Mouse (Mus musculus) liver, embryonic 13.5 days (tissue): ENCODE results near the gene Pla2g12b. TPM values are rescaled to one million over a fixed set of nuclear protein-coding genes. Genes with fewer than 3 reads are reported as not detected.

Experiments
- ATAC-seq: fragments of 200-750 bp; cut with Nextera tagmentation; 2 replicates; pipeline ENCODE4 v1.8.0; 2017; ENCODE audit warnings: low read depth, mild to moderate bottlenecking, moderate number of reproducible peaks, moderate library complexity
- DNase-seq: peaks from one replicate; pipeline ENCODE4 v3.0.0; 2022
- H3K27ac ChIP-seq: fragments of 300-500 bp; sonication (generic); 2 replicates; pipeline ENCODE4 v1.5.1; 2015; ENCODE audit warnings: moderate library complexity, mild to moderate bottlenecking, inconsistent platforms
- H3K27me3 ChIP-seq: fragments of 300-500 bp; sonication (generic); 2 replicates; pipeline ENCODE4 v1.6.1; 2015; ENCODE audit warnings: mild to moderate bottlenecking, inconsistent platforms
- H3K36me3 ChIP-seq: fragments of 300-500 bp; sonication (generic); 2 replicates; pipeline ENCODE4 v1.6.1; 2015; ENCODE audit warnings: mild to moderate bottlenecking, inconsistent platforms
- H3K4me1 ChIP-seq: fragments of 300-500 bp; sonication (generic); replicated peaks from 2 replicates; pipeline ENCODE4 v1.6.1; 2015; ENCODE audit warnings: inconsistent platforms
- H3K4me2 ChIP-seq: fragments of 300-500 bp; sonication (generic); 2 replicates; pipeline ENCODE4 v1.6.1; 2015; ENCODE audit warnings: inconsistent platforms, mild to moderate bottlenecking, moderate library complexity
- H3K4me3 ChIP-seq: fragments of 300-500 bp; sonication (generic); replicated peaks from 2 replicates; pipeline ENCODE4 v1.5.1; 2015; ENCODE audit warnings: mild to moderate bottlenecking, inconsistent platforms
- H3K9ac ChIP-seq: fragments of 300-500 bp; sonication (generic); 2 replicates; pipeline ENCODE4 v1.6.1; 2015; ENCODE audit warnings: mild to moderate bottlenecking, inconsistent platforms
- H3K9me3 ChIP-seq: fragments of 300-500 bp; sonication (generic); replicated peaks from 2 replicates; pipeline ENCODE4 v1.6.1; 2016; ENCODE audit warnings: inconsistent platforms
- WGBS: fragments of 180-500 bp; shearing (Covaris S2); methylation state at CpG from one replicate; pipeline ENCODE4 v1.1.7; 2015; ENCODE audit not compliant: insufficient replicate concordance; 5-methylcytosine and 5-hydroxymethylcytosine counted together
- polyA plus RNA-seq: library from polyadenylated mRNA; unstranded; fragments of >200 nt; fragmentation: Nextera tagmentation; extraction: Ambion mirVana; gene quantifications from 2 replicates; pipeline ENCODE4 v1.2.1, GENCODE M21; 2015

Gene Pla2g12b
- polyA plus RNA-seq, 1 experiment from 2014 or later: 45.4 TPM

- 50% methylated on average over 11 of the region's 11 CpGs for WGBS
- no peaks in the 10 kb centered on the region for H3K27me3 ChIP-seq
- DNase-seq (no peak), ATAC-seq (0 out of 2 replicates have a peak, but pooled peaks have one; percentile 20)
- no peak within 1 kb of the TSS for H3K27ac ChIP-seq
- H3K9me3 ChIP-seq: no peaks in the 10 kb centered on the region
- no peak within 1 kb of the TSS for H3K4me2 ChIP-seq
- H3K36me3 ChIP-seq: no peaks in the 10 kb centered on the region
- H3K4me1 ChIP-seq: peaks cover 23% of the 10 kb centered on the region
- H3K9ac ChIP-seq: no peak within 1 kb of the TSS
- H3K4me3 ChIP-seq: peak within 1 kb of the TSS; percentile 19; the same call in 1 of the 2 replicates
Observed at GRCm38 (mm10) chr10:59441735-59442134, 38.3 kb downstream of the Pla2g12b start, which contains the start of gene Oit3. Gene Oit3, minus strand, starts transcription at chr10:59441778.

- H3K27me3 ChIP-seq: no peaks in the 10 kb centered on the region
Observed at GRCm38 (mm10) chr10:59443212-59443611, 39.8 kb downstream of the Pla2g12b start.

GRCm38 (mm10) chr10:59444106-59444505 is 40.6 kb downstream of the Pla2g12b start:
- no peak overlapping the region for H3K4me3 ChIP-seq
- no peaks in the 10 kb centered on the region for H3K9me3 ChIP-seq
- no peak overlapping the region for H3K4me2 ChIP-seq
- no peak for ATAC-seq
- H3K27me3 ChIP-seq: no peaks in the 10 kb centered on the region
- no peaks in the 10 kb centered on the region for H3K36me3 ChIP-seq
- no peak for DNase-seq
- peaks cover 23% of the 10 kb centered on the region for H3K4me1 ChIP-seq
- WGBS: 26% methylated on average over 3 of the region's 3 CpGs
- no peak overlapping the region for H3K27ac ChIP-seq
- no peak overlapping the region for H3K9ac ChIP-seq

More at GRCm38 (mm10) chr10:59443212-59443611, 39.8 kb downstream of the Pla2g12b start:
- ATAC-seq (peak; percentile 26; the same call in 1 of the 2 replicates), DNase-seq (no peak)
- Histone ChIP-seq H3K4me3 (no peak overlapping the region), H3K4me2 (no peak overlapping the region), H3K9ac (no peak overlapping the region), H3K4me1 (peaks cover 23% of the 10 kb centered on the region), H3K36me3 (no peaks in the 10 kb centered on the region), H3K27ac (no peak overlapping the region), H3K9me3 (no peaks in the 10 kb centered on the region)
- WGBS: 9% methylated on average over 7 of the region's 7 CpGs

GRCm38 (mm10) chr10:59444635-59445034 is 41.2 kb downstream of the Pla2g12b start:
- no peak overlapping the region for H3K4me2 ChIP-seq
- ATAC-seq (no peak), DNase-seq (no peak)
- H3K4me1 ChIP-seq: peaks cover 23% of the 10 kb centered on the region
- whole genome bisulfite sequencing: 34% methylated on average over 8 of the region's 8 CpGs
- H3K27me3 ChIP-seq: no peaks in the 10 kb centered on the region
- H3K4me3 ChIP-seq: no peak overlapping the region
- no peak overlapping the region for H3K27ac ChIP-seq
- no peaks in the 10 kb centered on the region for H3K36me3 ChIP-seq
- H3K9ac ChIP-seq: no peak overlapping the region
- H3K9me3 ChIP-seq: no peaks in the 10 kb centered on the region

- Histone ChIP-seq H3K4me1 (peaks cover 24% of the 10 kb centered on the region), H3K27ac (no peak overlapping the region)
- DNase-seq: no peak
Observed at GRCm38 (mm10) chr10:59446911-59447437, 43.5 kb downstream of the Pla2g12b start.

GRCm38 (mm10) chr10:59447546-59447945 is 44.1 kb downstream of the Pla2g12b start:
- no peak overlapping the region for H3K9ac ChIP-seq
- H3K36me3 ChIP-seq: no peaks in the 10 kb centered on the region
- H3K4me2 ChIP-seq: no peak overlapping the region
- H3K27me3 ChIP-seq: no peaks in the 10 kb centered on the region
- no peak overlapping the region for H3K27ac ChIP-seq
- 45% methylated on average over 9 of the region's 9 CpGs for WGBS
- DNase-seq (no peak), ATAC-seq (no peak)
- H3K9me3 ChIP-seq: no peaks in the 10 kb centered on the region
- H3K4me3 ChIP-seq: no peak overlapping the region
- peaks cover 25% of the 10 kb centered on the region for H3K4me1 ChIP-seq

More at GRCm38 (mm10) chr10:59446911-59447437, 43.5 kb downstream of the Pla2g12b start:
- H3K4me3 ChIP-seq: no peak overlapping the region
- H3K36me3 ChIP-seq: no peaks in the 10 kb centered on the region
- H3K4me2 ChIP-seq: no peak overlapping the region
- no peaks in the 10 kb centered on the region for H3K9me3 ChIP-seq
- no peaks in the 10 kb centered on the region for H3K27me3 ChIP-seq
- ATAC-seq: no peak
- 61% methylated on average over 10 of the region's 10 CpGs for WGBS
- no peak overlapping the region for H3K9ac ChIP-seq

GRCm38 (mm10) chr10:59451839-59452238 is 48.4 kb downstream of the Pla2g12b start:
- no peaks in the 10 kb centered on the region for H3K27me3 ChIP-seq
- 0 out of 2 replicates have a peak, but pooled peaks have one; percentile 31 for ATAC-seq
- no peak overlapping the region for H3K4me2 ChIP-seq
- H3K4me1 ChIP-seq: 0 out of 2 replicates have a peak, but pooled peaks cover 2% of the 10 kb centered on the region
- H3K4me3 ChIP-seq: no peak overlapping the region
- no peak for DNase-seq
- no peak overlapping the region for H3K9ac ChIP-seq
- no peaks in the 10 kb centered on the region for H3K36me3 ChIP-seq
- H3K27ac ChIP-seq: no peak overlapping the region
- no peaks in the 10 kb centered on the region for H3K9me3 ChIP-seq
- 61% methylated on average over 5 of the region's 5 CpGs for WGBS

- H3K36me3 ChIP-seq: no peaks in the 10 kb centered on the region
- H3K4me3 ChIP-seq: no peak overlapping the region
- 84% methylated on average over 15 of the region's 15 CpGs for WGBS
- H3K4me1 ChIP-seq: 0 out of 2 replicates have a peak, but pooled peaks cover 2% of the 10 kb centered on the region
- H3K9ac ChIP-seq: no peak overlapping the region
- DNase-seq: no peak
- no peak overlapping the region for H3K27ac ChIP-seq
- no peaks in the 10 kb centered on the region for H3K27me3 ChIP-seq
- H3K9me3 ChIP-seq: no peaks in the 10 kb centered on the region
- no peak for ATAC-seq
- no peak overlapping the region for H3K4me2 ChIP-seq
Observed at GRCm38 (mm10) chr10:59454631-59455030, 51.2 kb downstream of the Pla2g12b start.

- Histone ChIP-seq H3K9ac (no peak overlapping the region), H3K36me3 (no peaks in the 10 kb centered on the region), H3K4me2 (no peak overlapping the region), H3K9me3 (no peaks in the 10 kb centered on the region), H3K4me3 (no peak overlapping the region), H3K27me3 (no peaks in the 10 kb centered on the region), H3K27ac (no peak overlapping the region), H3K4me1 (no peaks in the 10 kb centered on the region)
- ATAC-seq (no peak), DNase-seq (no peak)
- 79% methylated on average over 12 of the region's 12 CpGs for WGBS
Observed at GRCm38 (mm10) chr10:59459767-59460166, 56.3 kb downstream of the Pla2g12b start.

- WGBS: 79% methylated on average over 6 of the region's 6 CpGs
- H3K27me3 ChIP-seq: no peaks in the 10 kb centered on the region
Observed at GRCm38 (mm10) chr10:59462307-59462706, 58.8 kb downstream of the Pla2g12b start.

GRCm38 (mm10) chr10:59465546-59465945 is 62.1 kb downstream of the Pla2g12b start:
- H3K9me3 ChIP-seq: no peaks in the 10 kb centered on the region
- 78% methylated on average over 3 of the region's 3 CpGs for WGBS
- H3K9ac ChIP-seq: no peak overlapping the region
- H3K4me1 ChIP-seq: no peaks in the 10 kb centered on the region
- H3K27ac ChIP-seq: no peak overlapping the region
- H3K36me3 ChIP-seq: no peaks in the 10 kb centered on the region
- DNase-seq (no peak), ATAC-seq (no peak)
- no peak overlapping the region for H3K4me2 ChIP-seq
- no peak overlapping the region for H3K4me3 ChIP-seq
- no peaks in the 10 kb centered on the region for H3K27me3 ChIP-seq

More at GRCm38 (mm10) chr10:59462307-59462706, 58.8 kb downstream of the Pla2g12b start:
- Histone ChIP-seq H3K4me1 (no peaks in the 10 kb centered on the region), H3K9me3 (no peaks in the 10 kb centered on the region), H3K4me2 (no peak overlapping the region), H3K36me3 (no peaks in the 10 kb centered on the region), H3K27ac (no peak overlapping the region), H3K9ac (no peak overlapping the region), H3K4me3 (no peak overlapping the region)
- ATAC-seq: no peak
- DNase-seq: no peak

GRCm38 (mm10) chr10:59466626-59467025 is 63.2 kb downstream of the Pla2g12b start:
- 79% methylated on average over 4 of the region's 4 CpGs for whole genome bisulfite sequencing
- no peak overlapping the region for H3K27ac ChIP-seq
- ATAC-seq: no peak
- no peaks in the 10 kb centered on the region for H3K27me3 ChIP-seq
- DNase-seq: no peak
- no peaks in the 10 kb centered on the region for H3K36me3 ChIP-seq
- no peak overlapping the region for H3K9ac ChIP-seq
- H3K4me2 ChIP-seq: no peak overlapping the region
- no peaks in the 10 kb centered on the region for H3K9me3 ChIP-seq
- H3K4me3 ChIP-seq: no peak overlapping the region
- H3K4me1 ChIP-seq: no peaks in the 10 kb centered on the region
